Mouse (Mus musculus) embryonic facial prominence, embryonic 10.5 days (tissue): Measurements from ENCODE around the gene Asb4. TPM values are rescaled to one million over a fixed set of nuclear protein-coding genes. Genes with fewer than 3 reads are reported as not detected.
"Not testable (repeated sequence)": the region's sequence is repeated elsewhere in the genome, so short reads cannot be mapped to it uniquely, and the experiment has no call there.

Experiments
- DNase-seq: peaks from one replicate; pipeline ENCODE4 v3.0.0-alpha.2; 2017; ENCODE audit warnings: low spot score
- H3K27ac ChIP-seq: fragments of 300-500 bp; sonication (generic); replicated peaks from 2 replicates; pipeline ENCODE4 v1.5.1; 2016; ENCODE audit warnings: mild to moderate bottlenecking
- H3K27me3 ChIP-seq: fragments of 300-500 bp; sonication (generic); replicated peaks from 2 replicates; pipeline ENCODE4 v1.6.1; 2016; ENCODE audit warnings: low read depth, mild to moderate bottlenecking; ENCODE audit not compliant: poor library complexity, severe bottlenecking
- H3K36me3 ChIP-seq: fragments of 300-500 bp; sonication (generic); replicated peaks from 2 replicates; pipeline ENCODE4 v1.6.1; 2016; ENCODE audit warnings: mild to moderate bottlenecking, moderate library complexity
- H3K4me1 ChIP-seq: fragments of 300-500 bp; sonication (generic); 2 replicates; pipeline ENCODE4 v1.6.1; 2016
- H3K4me3 ChIP-seq: fragments of 300-500 bp; sonication (generic); 2 replicates; pipeline ENCODE4 v1.5.1; 2016; ENCODE audit warnings: mild to moderate bottlenecking, moderate library complexity
- H3K9me3 ChIP-seq: fragments of 300-500 bp; sonication (generic); 2 replicates; pipeline ENCODE4 v1.6.1; 2016; ENCODE audit warnings: mild to moderate bottlenecking
- WGBS: fragments of 180-500 bp; shearing (Covaris S2); methylation state at CpG from one replicate; pipeline ENCODE4 v1.1.7; 2016; 5-methylcytosine and 5-hydroxymethylcytosine counted together
- polyA plus RNA-seq: library from polyadenylated mRNA; unstranded; fragments of >200 nt; fragmentation: Nextera tagmentation; extraction: Ambion mirVana; gene quantifications from 2 replicates; pipeline ENCODE4 v1.2.1, GENCODE M21; 2016

Gene Asb4
- polyA plus RNA-seq, result 69.0 and 70.1 TPM in 2 replicates

DNA sequence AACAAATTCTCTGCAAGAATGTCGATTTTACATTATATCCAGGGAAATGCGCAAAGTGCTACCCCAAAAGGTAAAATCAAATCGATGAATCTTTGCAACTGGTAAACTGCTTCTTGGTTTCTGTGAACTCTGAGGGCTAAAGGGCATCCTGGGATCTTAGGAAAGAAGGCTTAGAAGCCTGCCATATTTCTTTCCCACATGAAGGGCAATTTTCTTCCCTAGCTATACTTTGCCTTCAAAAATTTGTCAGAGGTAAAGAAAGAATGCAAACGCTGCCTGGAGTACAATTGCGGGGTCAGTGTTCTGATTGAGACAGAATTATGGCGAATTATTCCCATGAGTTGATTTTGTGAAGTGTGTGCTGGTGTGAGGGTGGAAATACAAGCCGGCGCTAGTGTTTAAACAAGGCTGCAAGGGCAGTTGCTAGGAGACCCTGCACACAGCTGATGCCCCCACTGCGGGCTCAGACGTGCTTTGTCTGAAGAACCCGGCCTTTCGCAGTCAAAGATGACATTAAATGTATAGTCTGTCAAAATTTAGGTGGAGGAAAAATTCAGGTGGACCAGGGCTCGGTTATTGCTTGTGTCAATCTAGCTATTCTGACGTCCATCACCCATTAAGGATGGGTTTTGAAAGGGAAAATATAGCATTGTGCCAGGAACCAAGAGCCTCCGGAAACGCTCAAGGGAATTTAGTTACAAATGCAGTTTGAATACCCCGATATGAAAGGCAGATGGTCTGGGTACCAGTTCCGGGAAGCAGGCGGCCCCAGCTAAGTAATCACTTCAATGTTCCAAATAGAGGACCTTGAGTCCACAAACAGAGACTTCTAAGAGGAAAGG, at the start of gene Asb4:
TSS of gene Asb4 (plus strand) at position 51 of the 842 bp plus-strand sequence.
- Histone ChIP-seq H3K4me3 (peak within 1 kb of the TSS; percentile 50), H3K27ac (peak within 1 kb of the TSS; percentile 86), H3K9me3 (no peaks in the 10 kb centered on the region), H3K27me3 (no peaks in the 10 kb centered on the region), H3K36me3 (no peaks in the 10 kb centered on the region), H3K4me1 (peaks cover 63% of the 10 kb centered on the region)
- 5% methylated on average over 19 of the region's 19 CpGs for whole genome bisulfite sequencing
- peak; percentile 78 for DNase-seq

DNA sequence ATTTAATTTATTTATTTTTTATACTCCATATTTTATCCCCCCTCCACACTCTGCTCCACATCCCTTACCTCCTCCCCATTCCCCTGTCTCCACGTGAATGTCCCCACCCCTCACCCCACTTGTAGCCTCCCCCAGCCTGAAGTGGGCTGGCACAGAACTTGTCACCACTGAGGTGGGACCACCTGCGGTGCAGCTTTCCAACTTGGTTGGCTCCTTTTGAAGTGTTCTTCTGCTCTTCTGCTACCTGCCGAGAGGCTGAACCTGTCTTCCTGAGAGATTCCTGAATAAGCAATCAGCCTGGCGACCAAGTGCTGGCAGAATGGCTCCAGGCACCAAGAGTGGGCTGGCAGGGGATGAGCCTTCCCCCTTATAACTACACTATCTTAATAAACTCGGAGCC, 49.2 kb upstream of the Asb4 start:
- no peaks in the 10 kb centered on the region for H3K27me3 ChIP-seq
- H3K9me3 ChIP-seq, result 0 out of 2 replicates have a peak, but pooled peaks cover 4% of the 10 kb centered on the region
- no peak for DNase-seq
- 52% methylated on average over 5 of the region's 5 CpGs for WGBS
- H3K36me3 ChIP-seq, result no peaks in the 10 kb centered on the region
- no peak overlapping the region for H3K4me3 ChIP-seq
- H3K4me1 ChIP-seq, result no peaks in the 10 kb centered on the region
- no peak overlapping the region for H3K27ac ChIP-seq

DNA sequence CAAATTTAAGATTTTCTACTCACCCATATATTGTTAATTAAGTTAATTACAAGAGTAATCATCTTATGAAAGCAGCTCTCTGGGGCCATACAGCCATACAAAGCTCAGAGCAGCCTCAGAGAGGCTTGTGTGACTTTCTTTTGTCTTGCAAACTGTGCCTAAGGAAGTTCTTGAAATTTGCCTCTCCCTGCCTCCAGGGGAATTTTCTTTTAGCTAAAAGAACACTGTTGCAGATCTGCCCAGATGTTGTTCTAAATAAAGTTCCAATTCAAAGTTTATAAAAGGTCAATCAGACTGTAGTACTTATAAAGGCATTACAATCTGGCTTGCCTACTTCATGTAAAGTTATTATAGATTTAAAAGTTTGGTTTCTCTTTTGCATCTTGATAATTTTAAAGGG, 47.2 kb upstream of the Asb4 start:
- not testable (repeated sequence) for H3K4me3 ChIP-seq, H3K9me3 ChIP-seq, H3K27me3 ChIP-seq, H3K36me3 ChIP-seq, H3K4me1 ChIP-seq, H3K27ac ChIP-seq, DNase-seq

DNA sequence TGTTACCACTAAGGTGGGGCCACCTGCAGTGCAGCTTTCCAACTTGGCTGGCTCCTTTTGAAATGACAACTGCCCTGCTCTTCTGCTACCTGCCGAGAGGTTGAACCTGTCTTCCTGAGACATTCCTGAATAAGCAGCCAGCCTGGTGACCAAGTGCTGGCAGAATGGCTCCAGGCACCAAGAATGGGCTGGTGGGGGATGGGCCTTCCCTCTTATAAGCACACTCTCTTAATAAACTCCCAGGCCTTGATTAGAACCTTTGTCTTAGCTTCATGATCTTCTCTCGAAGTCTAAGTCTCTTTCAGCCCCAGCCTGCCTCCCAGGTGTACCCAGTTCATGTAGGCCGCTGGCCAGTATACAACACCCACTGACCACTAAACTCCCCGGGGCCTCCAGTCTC, 44.4 kb upstream of the Asb4 start:
- not testable (repeated sequence) for DNase-seq, H3K27me3 ChIP-seq, H3K36me3 ChIP-seq, H3K4me1 ChIP-seq, H3K27ac ChIP-seq, H3K9me3 ChIP-seq, H3K4me3 ChIP-seq
- WGBS, result 90% methylated on average over 4 of the region's 4 CpGs

DNA sequence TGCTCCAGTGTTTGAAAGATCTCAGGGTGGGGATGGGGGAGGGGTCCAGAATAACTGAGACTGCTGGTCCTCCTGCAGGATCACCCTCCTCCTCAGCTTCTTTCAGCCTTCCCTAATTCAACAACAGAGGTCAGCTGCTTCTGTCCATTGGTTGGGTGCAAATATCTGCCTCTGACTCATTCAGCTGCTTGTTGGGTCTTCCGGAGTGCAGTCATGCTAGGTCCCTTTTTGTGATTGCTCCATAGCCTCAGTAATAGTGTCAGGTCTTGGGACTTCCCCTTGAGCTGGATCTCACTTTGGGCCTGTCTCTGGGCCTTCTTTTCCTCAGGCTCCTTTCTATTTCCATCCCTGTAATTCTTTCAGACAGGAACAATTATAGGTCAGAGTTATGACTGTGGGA, 43.9 kb upstream of the Asb4 start:
- H3K36me3 ChIP-seq, DNase-seq, H3K9me3 ChIP-seq, H3K27ac ChIP-seq, H3K27me3 ChIP-seq, H3K4me3 ChIP-seq, H3K4me1 ChIP-seq: not testable (repeated sequence)
- WGBS, result 98% methylated on average over 1 of the region's 1 CpGs

DNA sequence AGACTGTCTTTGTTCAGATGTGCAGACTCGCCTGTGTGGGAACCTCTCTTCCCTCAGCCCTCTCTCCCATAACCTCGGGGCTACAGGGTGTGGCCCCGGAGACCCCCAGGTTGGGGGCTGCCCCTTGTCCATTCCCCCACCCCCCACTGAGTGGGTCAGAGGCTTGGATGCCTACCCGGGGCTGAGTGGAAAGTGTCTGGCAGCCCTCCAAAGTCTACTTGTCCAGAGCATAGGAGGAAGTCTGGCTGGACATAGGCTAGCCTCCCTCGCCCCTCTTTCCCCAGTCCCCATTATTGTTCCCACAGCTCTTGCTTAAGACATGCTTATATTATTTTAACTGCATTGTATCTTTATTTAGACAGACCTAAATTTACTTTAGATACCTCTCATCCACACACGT, 38.9 kb upstream of the Asb4 start:
- no peak for DNase-seq
- Histone ChIP-seq H3K36me3 (no peaks in the 10 kb centered on the region), H3K27ac (no peak overlapping the region), H3K4me3 (no peak overlapping the region), H3K9me3 (no peaks in the 10 kb centered on the region), H3K4me1 (no peaks in the 10 kb centered on the region), H3K27me3 (no peaks in the 10 kb centered on the region)
- WGBS, result 84% methylated on average over 6 of the region's 6 CpGs

DNA sequence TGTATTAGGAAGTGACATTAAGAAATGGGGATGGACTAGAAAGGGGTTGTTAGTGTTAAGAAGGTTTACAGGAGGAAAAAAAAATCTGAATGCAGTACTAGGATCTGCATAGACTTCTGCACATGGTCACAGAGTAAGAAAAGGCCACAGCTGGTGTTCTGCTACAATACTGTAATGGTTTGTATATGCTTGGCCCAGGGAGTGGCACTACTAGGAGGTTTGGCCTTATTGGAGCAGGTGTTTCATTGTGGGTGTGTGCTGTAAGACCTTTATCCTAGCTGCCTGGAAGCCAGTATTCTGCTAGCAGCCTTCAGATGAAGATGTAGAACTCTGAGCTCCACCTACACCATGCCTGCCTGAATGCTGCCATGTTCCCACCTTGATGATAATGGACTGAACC, 25.3 kb upstream of the Asb4 start:
- Histone ChIP-seq H3K27ac (no peak overlapping the region), H3K36me3 (no peaks in the 10 kb centered on the region), H3K4me1 (peaks cover 6% of the 10 kb centered on the region; the same call in 1 of the 2 replicates), H3K9me3 (no peaks in the 10 kb centered on the region), H3K27me3 (no peaks in the 10 kb centered on the region), H3K4me3 (no peak overlapping the region)
- no peak for DNase-seq

DNA sequence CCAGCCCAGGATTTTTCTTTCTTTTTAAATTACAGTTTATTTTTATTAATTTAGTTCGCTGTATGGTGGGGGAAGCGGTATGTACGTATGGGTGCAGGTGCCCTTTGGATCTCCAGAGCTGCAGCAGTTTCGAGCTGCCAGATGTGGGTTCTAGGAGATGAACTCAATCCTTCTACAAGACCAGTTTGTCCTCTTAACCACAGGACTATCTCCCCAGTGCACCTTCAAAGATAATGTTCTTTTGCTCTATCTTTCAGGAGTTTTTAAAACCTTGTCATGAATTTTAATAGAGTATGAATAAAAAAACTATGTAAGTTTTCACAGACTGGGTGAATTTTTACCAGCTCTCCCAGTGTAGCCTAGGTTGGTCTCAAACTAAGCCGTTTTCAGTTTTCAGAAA, 22.8 kb upstream of the Asb4 start:
- WGBS, result 88% methylated on average over 5 of the region's 5 CpGs
- no peaks in the 10 kb centered on the region for H3K9me3 ChIP-seq
- no peaks in the 10 kb centered on the region for H3K36me3 ChIP-seq
- DNase-seq, result no peak
- H3K27ac ChIP-seq, result no peak overlapping the region
- H3K4me1 ChIP-seq, result peaks cover 6% of the 10 kb centered on the region; the same call in 1 of the 2 replicates
- no peak overlapping the region for H3K4me3 ChIP-seq
- H3K27me3 ChIP-seq, result no peaks in the 10 kb centered on the region

DNA sequence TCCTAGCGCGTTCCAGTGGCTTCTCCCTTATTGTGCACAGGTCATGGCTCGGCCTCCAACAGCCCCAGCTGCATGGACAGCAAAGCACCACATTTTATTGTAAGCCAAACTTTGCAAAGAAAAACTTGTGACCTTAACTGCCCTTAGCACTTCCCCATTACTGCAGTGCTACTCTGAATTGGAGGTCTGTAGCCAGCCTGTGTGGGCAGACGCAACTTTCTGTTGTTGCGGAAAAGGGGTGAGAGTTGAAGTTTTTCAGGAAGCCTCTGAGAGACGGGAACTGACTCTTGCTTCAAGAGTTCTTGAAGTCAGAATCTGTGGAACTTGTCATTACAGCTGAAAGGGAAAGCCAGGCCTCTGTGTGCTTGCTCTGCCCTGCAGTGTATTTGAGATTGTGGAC, 21.2 kb upstream of the Asb4 start:
- no peak overlapping the region for H3K4me3 ChIP-seq
- H3K4me1 ChIP-seq, result peaks cover 6% of the 10 kb centered on the region; the same call in 1 of the 2 replicates
- no peaks in the 10 kb centered on the region for H3K36me3 ChIP-seq
- 71% methylated on average over 6 of the region's 6 CpGs for WGBS
- no peak overlapping the region for H3K27ac ChIP-seq
- no peaks in the 10 kb centered on the region for H3K27me3 ChIP-seq
- DNase-seq, result no peak
- no peaks in the 10 kb centered on the region for H3K9me3 ChIP-seq

DNA sequence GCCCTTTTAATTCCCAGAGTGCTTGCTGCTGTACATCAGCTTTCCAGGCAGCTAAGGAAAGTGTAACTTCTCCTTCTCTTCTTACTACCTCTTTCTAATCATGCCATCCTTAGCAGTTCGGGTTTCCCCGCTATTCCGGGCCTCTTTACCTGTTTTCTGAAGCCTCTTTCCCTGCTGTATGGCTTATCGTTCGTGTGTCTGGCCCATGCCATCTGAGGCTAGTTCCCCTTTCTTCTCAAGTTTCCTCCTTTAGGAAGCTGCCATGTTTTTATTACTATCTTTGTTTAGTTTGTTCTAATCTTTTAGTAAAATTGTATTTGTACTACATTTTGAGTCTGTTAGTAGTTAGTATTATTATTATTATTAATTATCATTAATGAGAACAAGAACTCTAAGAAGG, 17.3 kb upstream of the Asb4 start:
- Histone ChIP-seq H3K4me3 (no peak overlapping the region), H3K27ac (no peak overlapping the region), H3K36me3 (no peaks in the 10 kb centered on the region), H3K9me3 (no peaks in the 10 kb centered on the region), H3K27me3 (no peaks in the 10 kb centered on the region), H3K4me1 (peaks cover 6% of the 10 kb centered on the region; the same call in 1 of the 2 replicates)
- 77% methylated on average over 5 of the region's 5 CpGs for WGBS
- DNase-seq, result no peak

DNA sequence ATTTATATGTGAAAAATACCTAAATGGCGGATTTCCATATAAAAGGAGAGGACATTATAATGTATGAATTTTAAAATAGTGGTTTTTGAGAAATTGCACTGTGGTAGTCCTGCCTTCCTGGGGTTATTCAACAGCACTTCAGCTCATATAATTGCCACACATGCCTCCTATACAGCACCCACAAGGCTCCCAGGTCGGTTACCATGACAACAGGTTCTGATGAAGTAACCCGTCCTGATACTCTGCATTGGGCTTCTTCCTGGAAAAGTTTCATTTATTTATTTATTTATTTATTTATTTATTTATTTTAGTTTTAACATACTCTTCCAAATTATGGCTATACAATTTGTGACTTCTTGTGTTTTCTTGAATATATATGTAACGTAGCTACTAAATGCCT, 6.3 kb upstream of the Asb4 start:
- no peaks in the 10 kb centered on the region for H3K9me3 ChIP-seq
- no peaks in the 10 kb centered on the region for H3K27me3 ChIP-seq
- 88% methylated on average over 4 of the region's 4 CpGs for WGBS
- no peak overlapping the region for H3K27ac ChIP-seq
- no peaks in the 10 kb centered on the region for H3K36me3 ChIP-seq
- H3K4me3 ChIP-seq, result no peak overlapping the region
- peaks cover 28% of the 10 kb centered on the region for H3K4me1 ChIP-seq
- DNase-seq, result no peak

DNA sequence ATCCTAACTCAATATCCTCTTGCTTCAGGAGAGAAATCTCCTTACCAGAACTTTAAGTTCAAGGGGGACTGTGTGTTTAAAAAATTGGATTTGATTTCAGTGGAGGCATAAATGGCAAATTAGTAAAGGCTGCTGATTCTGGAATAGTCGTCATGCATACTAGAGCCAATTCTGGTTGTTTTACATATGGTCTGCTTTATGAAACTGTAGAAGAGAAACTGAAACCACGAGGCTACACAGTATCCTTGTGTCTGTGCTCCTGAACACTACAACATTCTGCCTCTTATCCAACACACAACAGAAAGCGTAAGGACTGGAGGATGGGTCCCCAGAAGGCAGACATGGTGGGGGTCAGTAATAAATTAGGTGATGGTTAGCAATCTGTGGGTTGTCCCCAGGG, 4.1 kb upstream of the Asb4 start:
- 87% methylated on average over 3 of the region's 3 CpGs for WGBS
- Histone ChIP-seq H3K4me3 (no peak overlapping the region), H3K36me3 (no peaks in the 10 kb centered on the region), H3K4me1 (peaks cover 50% of the 10 kb centered on the region), H3K27ac (peak overlapping the region; percentile 86), H3K9me3 (no peaks in the 10 kb centered on the region), H3K27me3 (no peaks in the 10 kb centered on the region)
- DNase-seq, result no peak

DNA sequence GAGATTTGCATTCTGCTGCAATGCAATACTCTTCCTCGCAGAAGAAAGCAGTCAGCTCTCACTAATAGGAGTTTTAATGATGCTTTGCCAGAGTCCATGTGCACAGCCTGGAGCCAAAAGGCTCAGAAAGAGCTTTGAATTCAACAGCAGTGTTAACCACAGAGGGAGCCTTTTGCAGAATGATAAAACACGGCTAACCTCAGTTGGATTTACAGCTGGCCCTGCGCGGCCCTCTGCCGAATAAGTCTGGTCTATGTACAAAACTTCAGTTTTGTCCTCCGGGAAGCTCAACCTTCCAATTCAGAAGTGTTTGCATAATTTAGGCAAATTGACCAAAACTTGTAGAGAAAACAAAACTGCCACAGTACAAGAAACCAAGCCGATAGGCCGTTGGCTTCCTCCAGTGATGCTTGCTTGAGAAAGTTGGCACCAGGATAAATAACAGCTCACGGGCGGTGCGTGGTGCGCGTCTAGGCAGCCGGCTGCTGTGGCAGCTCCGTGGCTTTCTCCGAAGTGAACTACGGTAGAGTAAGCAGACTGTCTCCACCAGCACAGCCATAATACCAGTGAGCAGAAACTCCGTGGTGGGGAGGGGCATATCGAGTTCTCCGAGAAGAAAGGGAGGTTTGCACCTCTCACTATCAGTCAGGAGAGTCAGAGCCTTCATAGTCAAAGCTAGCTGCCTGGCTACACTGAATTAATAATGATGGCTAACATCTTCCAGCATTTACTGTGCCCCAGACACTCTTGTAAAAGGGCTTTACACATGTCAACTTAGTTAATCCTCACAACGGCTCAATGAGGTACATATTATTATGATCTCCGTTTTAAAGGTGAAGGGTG, 3.2 kb upstream of the Asb4 start:
- Histone ChIP-seq H3K4me3 (peak overlapping the region; percentile 39), H3K27ac (peak overlapping the region; percentile 86), H3K27me3 (no peaks in the 10 kb centered on the region), H3K36me3 (no peaks in the 10 kb centered on the region), H3K4me1 (peaks cover 57% of the 10 kb centered on the region), H3K9me3 (no peaks in the 10 kb centered on the region)
- DNase-seq, result peak; percentile 58
- WGBS, result 25% methylated on average over 22 of the region's 22 CpGs
